Mouse (Mus musculus) lung, embryonic 15.5 days (tissue): Measurements from ENCODE around the gene Ltbr. TPM values are rescaled to one million over a fixed set of nuclear protein-coding genes. Genes with fewer than 3 reads are reported as not detected.

Experiments
- ATAC-seq: fragments of 200-750 bp; cut with Nextera tagmentation; 2 replicates; pipeline ENCODE4 v1.8.0; 2017; ENCODE audit warnings: moderate number of reproducible peaks, borderline replicate concordance; ENCODE audit not compliant: low FRiP score, low TSS enrichment; ENCODE audit errors: extremely low read depth
- H3K27ac ChIP-seq: fragments of 300-500 bp; sonication (generic); 2 replicates; pipeline ENCODE4 v1.5.1; 2015; ENCODE audit warnings: moderate library complexity, mild to moderate bottlenecking, inconsistent platforms
- H3K27me3 ChIP-seq: fragments of 300-500 bp; sonication (generic); 2 replicates; pipeline ENCODE4 v1.6.1; 2015; ENCODE audit warnings: inconsistent platforms
- H3K36me3 ChIP-seq: fragments of 300-500 bp; sonication (generic); 2 replicates; pipeline ENCODE4 v1.6.1; 2015; ENCODE audit warnings: inconsistent platforms
- H3K4me1 ChIP-seq: fragments of 300-500 bp; sonication (generic); 2 replicates; pipeline ENCODE4 v1.6.1; 2015; ENCODE audit warnings: inconsistent platforms
- H3K4me2 ChIP-seq: fragments of 300-500 bp; sonication (generic); 2 replicates; pipeline ENCODE4 v1.6.1; 2015; ENCODE audit warnings: inconsistent platforms, mild to moderate bottlenecking, moderate library complexity
- H3K4me3 ChIP-seq: fragments of 300-500 bp; sonication (generic); 2 replicates; pipeline ENCODE4 v1.5.1; 2015; ENCODE audit warnings: mild to moderate bottlenecking, inconsistent platforms
- H3K9ac ChIP-seq: fragments of 300-500 bp; sonication (generic); 2 replicates; pipeline ENCODE4 v1.6.1; 2015; ENCODE audit warnings: inconsistent platforms
- H3K9me3 ChIP-seq: fragments of 300-500 bp; sonication (generic); 2 replicates; pipeline ENCODE4 v1.6.1; 2016; ENCODE audit warnings: inconsistent platforms
- WGBS: fragments of 180-500 bp; shearing (Covaris S2); methylation state at CpG from one replicate; pipeline ENCODE4 v1.1.7; 2015; 5-methylcytosine and 5-hydroxymethylcytosine counted together
- polyA plus RNA-seq: library from polyadenylated mRNA; unstranded; fragments of >200 nt; fragmentation: Nextera tagmentation; extraction: Ambion mirVana; gene quantifications from 2 replicates; pipeline ENCODE4 v1.2.1, GENCODE M21; 2015

Gene Ltbr
- polyA plus RNA-seq, 1 experiment from 2014 or later: 82.5 TPM

GRCm38 (mm10) chr6:125342198-125342597 is 28.5 kb upstream of the Ltbr start:
- Histone ChIP-seq H3K36me3 (no peaks in the 10 kb centered on the region), H3K4me1 (peaks cover 41% of the 10 kb centered on the region), H3K4me3 (no peak overlapping the region), H3K9me3 (no peaks in the 10 kb centered on the region), H3K4me2 (no peak overlapping the region), H3K27me3 (no peaks in the 10 kb centered on the region), H3K9ac (no peak overlapping the region), H3K27ac (no peak overlapping the region)
- 69% methylated on average over 3 of the region's 3 CpGs for WGBS
- ATAC-seq: no peak

- ATAC-seq: 0 out of 2 replicates have a peak, but pooled peaks have one; percentile 23
- Histone ChIP-seq H3K27ac (peak overlapping the region; percentile 88), H3K9ac (peak overlapping the region; percentile 9; the same call in 1 of the 2 replicates), H3K4me1 (peaks cover 35% of the 10 kb centered on the region), H3K4me2 (no peak overlapping the region), H3K27me3 (no peaks in the 10 kb centered on the region), H3K9me3 (no peaks in the 10 kb centered on the region), H3K4me3 (no peak overlapping the region), H3K36me3 (no peaks in the 10 kb centered on the region)
- WGBS: 51% methylated on average over 5 of the region's 5 CpGs
Measured at GRCm38 (mm10) chr6:125340244-125340643, 26.6 kb upstream of the Ltbr start.

GRCm38 (mm10) chr6:125338791-125339660 is 25.3 kb upstream of the Ltbr start:
- H3K4me3 ChIP-seq: no peak overlapping the region
- no peaks in the 10 kb centered on the region for H3K27me3 ChIP-seq
- WGBS: 59% methylated on average over 9 of the region's 9 CpGs
- no peak overlapping the region for H3K4me2 ChIP-seq
- H3K36me3 ChIP-seq: no peaks in the 10 kb centered on the region
- H3K9me3 ChIP-seq: no peaks in the 10 kb centered on the region
- no peak overlapping the region for H3K9ac ChIP-seq
- no peak for ATAC-seq
- H3K4me1 ChIP-seq: peaks cover 23% of the 10 kb centered on the region
- H3K27ac ChIP-seq: peak overlapping the region; percentile 88

GRCm38 (mm10) chr6:125334356-125334755 is 20.7 kb upstream of the Ltbr start:
- no peaks in the 10 kb centered on the region for H3K36me3 ChIP-seq
- no peaks in the 10 kb centered on the region for H3K27me3 ChIP-seq
- WGBS: 64% methylated on average over 2 of the region's 2 CpGs
- no peak overlapping the region for H3K4me3 ChIP-seq
- ATAC-seq: no peak
- peak overlapping the region; percentile 45; the same call in 1 of the 2 replicates for H3K27ac ChIP-seq
- H3K4me2 ChIP-seq: no peak overlapping the region
- H3K9ac ChIP-seq: no peak overlapping the region
- peaks cover 9% of the 10 kb centered on the region for H3K4me1 ChIP-seq
- no peaks in the 10 kb centered on the region for H3K9me3 ChIP-seq

- H3K36me3 ChIP-seq: no peaks in the 10 kb centered on the region
- H3K9ac ChIP-seq: no peak overlapping the region
- no peak for ATAC-seq
- H3K27me3 ChIP-seq: no peaks in the 10 kb centered on the region
- 69% methylated on average over 14 of the region's 14 CpGs for WGBS
- no peak overlapping the region for H3K4me2 ChIP-seq
- H3K4me3 ChIP-seq: no peak overlapping the region
- no peaks in the 10 kb centered on the region for H3K9me3 ChIP-seq
- peak overlapping the region; percentile 45 for H3K27ac ChIP-seq
- peaks cover 5% of the 10 kb centered on the region for H3K4me1 ChIP-seq
Measured at GRCm38 (mm10) chr6:125333112-125333899, 19.6 kb upstream of the Ltbr start.

- Histone ChIP-seq H3K27ac (peak overlapping the region; percentile 52), H3K4me2 (peak overlapping the region; percentile 65), H3K9me3 (no peaks in the 10 kb centered on the region), H3K4me1 (peaks cover 5% of the 10 kb centered on the region), H3K4me3 (peak overlapping the region; percentile 47), H3K27me3 (no peaks in the 10 kb centered on the region), H3K36me3 (no peaks in the 10 kb centered on the region), H3K9ac (peak overlapping the region; percentile 35)
- 1% methylated on average over 39 of the region's 39 CpGs for WGBS
- ATAC-seq: peak; percentile 91
Measured at GRCm38 (mm10) chr6:125330626-125331326, 17.1 kb upstream of the Ltbr start.

GRCm38 (mm10) chr6:125328243-125328642 is 14.6 kb upstream of the Ltbr start:
- Histone ChIP-seq H3K4me3 (no peak overlapping the region), H3K4me2 (no peak overlapping the region), H3K9me3 (no peaks in the 10 kb centered on the region), H3K9ac (no peak overlapping the region), H3K27ac (no peak overlapping the region), H3K27me3 (no peaks in the 10 kb centered on the region; the same call in 1 of the 2 replicates), H3K36me3 (no peaks in the 10 kb centered on the region), H3K4me1 (peaks cover 5% of the 10 kb centered on the region)
- no peak for ATAC-seq
- WGBS: 75% methylated on average over 5 of the region's 5 CpGs

- Histone ChIP-seq H3K9ac (no peak overlapping the region), H3K4me3 (no peak overlapping the region), H3K4me2 (no peak overlapping the region), H3K4me1 (peaks cover 20% of the 10 kb centered on the region), H3K27ac (no peak overlapping the region), H3K36me3 (no peaks in the 10 kb centered on the region), H3K27me3 (peaks cover 22% of the 10 kb centered on the region), H3K9me3 (no peaks in the 10 kb centered on the region)
- no peak for ATAC-seq
- WGBS: 31% methylated on average over 6 of the region's 6 CpGs
Measured at GRCm38 (mm10) chr6:125325337-125325736, 11.7 kb upstream of the Ltbr start.

GRCm38 (mm10) chr6:125323547-125323946 is 9.9 kb upstream of the Ltbr start:
- WGBS: 31% methylated on average over 6 of the region's 6 CpGs
- peak overlapping the region; percentile 39; the same call in 1 of the 2 replicates for H3K4me2 ChIP-seq
- H3K4me1 ChIP-seq: peaks cover 28% of the 10 kb centered on the region
- no peak overlapping the region for H3K27ac ChIP-seq
- no peak overlapping the region for H3K9ac ChIP-seq
- no peak for ATAC-seq
- H3K4me3 ChIP-seq: no peak overlapping the region
- no peaks in the 10 kb centered on the region for H3K36me3 ChIP-seq
- peaks cover 28% of the 10 kb centered on the region for H3K27me3 ChIP-seq
- no peaks in the 10 kb centered on the region for H3K9me3 ChIP-seq

- 0 out of 2 replicates have a peak, but pooled peaks have one; percentile 15 for ATAC-seq
- no peak overlapping the region for H3K9ac ChIP-seq
- peaks cover 28% of the 10 kb centered on the region for H3K27me3 ChIP-seq
- peak overlapping the region; percentile 46 for H3K27ac ChIP-seq
- peak overlapping the region; percentile 39 for H3K4me2 ChIP-seq
- peaks cover 28% of the 10 kb centered on the region for H3K4me1 ChIP-seq
- H3K36me3 ChIP-seq: no peaks in the 10 kb centered on the region
- no peak overlapping the region for H3K4me3 ChIP-seq
- WGBS: 43% methylated on average over 13 of the region's 13 CpGs
- H3K9me3 ChIP-seq: no peaks in the 10 kb centered on the region
Measured at GRCm38 (mm10) chr6:125322794-125323193, 9.1 kb upstream of the Ltbr start.

- Histone ChIP-seq H3K36me3 (no peaks in the 10 kb centered on the region), H3K27me3 (peaks cover 28% of the 10 kb centered on the region), H3K4me3 (peak overlapping the region; percentile 1; the same call in 1 of the 2 replicates), H3K9me3 (no peaks in the 10 kb centered on the region), H3K4me2 (peak overlapping the region; percentile 39), H3K4me1 (peaks cover 32% of the 10 kb centered on the region), H3K9ac (0 out of 2 replicates have a peak overlapping the region, but pooled peaks have one; percentile 22), H3K27ac (peak overlapping the region; percentile 31; the same call in 1 of the 2 replicates)
- WGBS: 10% methylated on average over 26 of the region's 26 CpGs
- no peak for ATAC-seq
Measured at GRCm38 (mm10) chr6:125321114-125321855, 7.6 kb upstream of the Ltbr start.
